Mouse (Mus musculus): ENCODE results near the gene Gna15. TPM values are rescaled to one million over a fixed set of nuclear protein-coding genes. Genes with fewer than 3 reads are reported as not detected.

The Gna15 gene
- polyA plus RNA-seq, 2 experiments, result 3.2 to 4.6 TPM

- ATAC-seq (ENCODE audit: insufficient read depth), result peak; percentile 22
- Histone ChIP-seq H3K9me3 (ENCODE audit: control insufficient read depth, low read length) (no peaks in the 10 kb centered on the region), H3K27me3 (ENCODE audit: control insufficient read depth, insufficient read depth, low read length) (no peaks in the 10 kb centered on the region), H3K4me1 (replicated peaks; ENCODE audit: control insufficient read depth in 2 of 2, insufficient read depth in 2 of 2, low read length in 1 of 2) (peaks cover 10 to 20% of the 10 kb centered on the region in 2 experiments), H3K4me3 (ENCODE audit: insufficient read depth in 1 of 2, low read depth in 2 of 2, low read length in 2 of 2) (peak overlapping the region; percentile 72 to 86), H3K27ac (peak overlapping the region; percentile 35), H3K9ac (replicated peaks) (peak overlapping the region; percentile 72), H3K36me3 (replicated peaks; ENCODE audit: control insufficient read depth, insufficient read depth, low read depth) (peaks cover 4% of the 10 kb centered on the region), H3K4me2 (ENCODE audit: low read depth) (peak overlapping the region; percentile 94)
- TF ChIP-seq CTCF (IDR thresholded peaks at IDR 0.05; ENCODE audit: low read depth) (no peak), EP300 (IDR thresholded peaks at IDR 0.05; ENCODE audit: low read depth) (no peak; the same call in 1 of the 2 replicates)
- DNase-seq (ENCODE audit: low read depth in 3 of 3, low spot score in 3 of 3), result no peak
- under 1% methylated on average over 41 of the region's 41 CpGs for WGBS (ENCODE audit: insufficient replicate concordance)
Observed at GRCm38 (mm10) chr10:81495616-81496263, 28.3 kb downstream of the Gna15 start.

DNA sequence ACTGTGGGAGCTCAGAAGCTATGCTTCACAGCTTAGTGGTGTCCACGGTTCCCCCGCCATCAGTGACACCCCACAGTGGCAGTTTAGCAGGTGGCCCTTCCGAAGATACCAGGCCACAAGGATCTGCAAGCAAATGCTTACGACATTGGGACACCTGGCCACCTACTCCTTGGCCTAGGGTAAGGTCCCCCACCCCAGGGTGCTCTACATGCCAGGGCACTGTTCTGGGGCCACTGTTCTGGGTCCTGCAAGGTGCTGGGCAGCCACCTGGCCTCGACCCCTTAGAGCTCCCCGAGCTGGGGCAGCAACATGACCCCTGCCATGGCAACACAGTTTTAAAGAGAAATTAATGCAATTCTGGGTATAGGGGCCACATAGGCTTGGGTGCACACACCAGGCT, 28.9 kb downstream of the Gna15 start:
- DNase-seq (ENCODE audit: low read depth in 3 of 3, low spot score in 3 of 3) (no peak), ATAC-seq (ENCODE audit: insufficient read depth) (no peak)
- no peak for TF ChIP-seq CTCF (IDR thresholded peaks at IDR 0.05; ENCODE audit: low read depth)
- no peak for TF ChIP-seq EP300 (IDR thresholded peaks at IDR 0.05; ENCODE audit: low read depth)
- H3K27me3 ChIP-seq (ENCODE audit: control insufficient read depth, insufficient read depth, low read length), result no peaks in the 10 kb centered on the region
- peak overlapping the region; percentile 72 for H3K9ac ChIP-seq (replicated peaks)
- no peaks in the 10 kb centered on the region for H3K9me3 ChIP-seq (ENCODE audit: control insufficient read depth, low read length)
- 50% methylated on average over 6 of the region's 6 CpGs for WGBS (ENCODE audit: insufficient replicate concordance)
- H3K4me2 ChIP-seq (ENCODE audit: low read depth), result peak overlapping the region; percentile 94
- H3K27ac ChIP-seq, result no peak overlapping the region; the same call in 1 of the 2 replicates
- H3K4me3 ChIP-seq (ENCODE audit: insufficient read depth in 1 of 2, low read depth in 2 of 2, low read length in 2 of 2), result peak overlapping the region; percentile 72 to 86
- H3K36me3 ChIP-seq (replicated peaks; ENCODE audit: control insufficient read depth, insufficient read depth, low read depth), result peaks cover 4% of the 10 kb centered on the region
- peaks cover 10 to 20% of the 10 kb centered on the region in 2 experiments for H3K4me1 ChIP-seq (replicated peaks; ENCODE audit: control insufficient read depth in 2 of 2, insufficient read depth in 2 of 2, low read length in 1 of 2)

- TF ChIP-seq EP300 (IDR thresholded peaks at IDR 0.05; ENCODE audit: low read depth) (no peak), CTCF (IDR thresholded peaks at IDR 0.05; ENCODE audit: low read depth) (no peak)
- H3K4me1 ChIP-seq (replicated peaks; ENCODE audit: control insufficient read depth in 2 of 2, insufficient read depth in 2 of 2, low read length in 1 of 2), result peaks cover 10 to 18% of the 10 kb centered on the region in 2 experiments
- H3K9ac ChIP-seq (replicated peaks), result peak overlapping the region; percentile 72
- H3K27me3 ChIP-seq (ENCODE audit: control insufficient read depth, insufficient read depth, low read length), result no peaks in the 10 kb centered on the region
- H3K4me2 ChIP-seq (ENCODE audit: low read depth), result peak overlapping the region; percentile 94
- H3K4me3 ChIP-seq (ENCODE audit: insufficient read depth in 1 of 2, low read depth in 2 of 2, low read length in 2 of 2), result peak overlapping the region; percentile 72 to 86
- no peak for ATAC-seq (ENCODE audit: insufficient read depth)
- 61% methylated on average over 11 of the region's 11 CpGs for WGBS (ENCODE audit: insufficient replicate concordance)
- peaks cover 8% of the 10 kb centered on the region for H3K36me3 ChIP-seq (replicated peaks; ENCODE audit: control insufficient read depth, insufficient read depth, low read depth)
- no peak for DNase-seq (ENCODE audit: low read depth in 3 of 3, low spot score in 3 of 3)
- no peaks in the 10 kb centered on the region for H3K9me3 ChIP-seq (ENCODE audit: control insufficient read depth, low read length)
- no peak overlapping the region for H3K27ac ChIP-seq
Observed at GRCm38 (mm10) chr10:81494260-81495041, 29.6 kb downstream of the Gna15 start.

DNA sequence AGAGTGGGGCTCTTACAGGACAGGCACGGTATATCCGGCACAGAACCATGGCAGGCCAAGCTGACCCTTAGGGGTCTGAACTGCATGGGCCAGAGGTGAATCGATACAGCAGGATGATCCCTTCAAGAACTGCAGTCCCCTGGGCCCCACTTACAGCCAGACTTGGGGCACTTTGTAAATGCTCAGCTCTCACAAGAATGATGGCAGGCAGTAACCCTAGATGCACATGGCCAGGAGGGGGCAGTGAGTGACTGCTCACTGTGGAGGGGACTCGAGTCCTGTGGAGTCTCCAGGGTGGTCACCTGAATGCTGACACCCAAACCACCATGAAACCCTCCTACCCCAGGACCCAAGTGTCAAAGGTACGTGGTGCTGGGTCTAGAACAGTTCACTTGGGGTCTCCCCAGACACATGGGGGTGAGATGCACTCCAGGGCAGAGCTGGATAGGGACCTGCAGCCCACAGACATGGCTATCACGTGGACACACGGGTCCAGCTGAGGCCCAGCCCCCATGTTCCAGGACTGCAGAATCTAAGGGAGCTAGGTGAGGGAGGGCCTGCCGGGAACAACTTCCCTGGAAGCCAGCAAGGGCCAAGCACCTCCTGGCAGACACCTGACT, 30.3 kb downstream of the Gna15 start:
- Histone ChIP-seq H3K9me3 (ENCODE audit: control insufficient read depth, low read length) (no peaks in the 10 kb centered on the region), H3K4me2 (ENCODE audit: low read depth) (no peak overlapping the region; the same call in 1 of the 2 replicates), H3K27me3 (ENCODE audit: control insufficient read depth, insufficient read depth, low read length) (no peaks in the 10 kb centered on the region), H3K9ac (replicated peaks) (no peak overlapping the region; the same call in 1 of the 2 replicates), H3K4me1 (replicated peaks; ENCODE audit: control insufficient read depth in 2 of 2, insufficient read depth in 2 of 2, low read length in 1 of 2) (peaks cover 10 to 16% of the 10 kb centered on the region in 2 experiments), H3K36me3 (replicated peaks; ENCODE audit: control insufficient read depth, insufficient read depth, low read depth) (peaks cover 8% of the 10 kb centered on the region), H3K4me3 (ENCODE audit: insufficient read depth in 1 of 2, low read depth in 2 of 2, low read length in 2 of 2) (no peak overlapping the region), H3K27ac (no peak overlapping the region)
- DNase-seq (ENCODE audit: low read depth in 3 of 3, low spot score in 3 of 3), result no peak
- no peak for TF ChIP-seq EP300 (IDR thresholded peaks at IDR 0.05; ENCODE audit: low read depth)
- TF ChIP-seq CTCF (IDR thresholded peaks at IDR 0.05; ENCODE audit: low read depth), result peak; percentile 62
- WGBS (ENCODE audit: insufficient replicate concordance), result 72% methylated on average over 8 of the region's 8 CpGs
- ATAC-seq (ENCODE audit: insufficient read depth), result no peak
